ENCODE assay signal across 19 mouse cellular contexts in genomic region chrX:139435202-139435601, GRCm38 (mm10). TPM values are rescaled to one million over a fixed set of nuclear protein-coding genes. Genes with fewer than 3 reads are reported as not detected.
DNase-seq lines count a peak whose midpoint lies in the region; TF ChIP-seq lines count a peak whose summit lies in the region.
"Had no signal": no experiment of that assay in that cellular context is flagged by ENCODE, and none has a peak within 500 bp of the region (broad histone marks: within the 10 kb centered on the region; RNA-seq: fewer than 3 reads in every experiment).

No protein-coding gene starts in this region.

- H3K27me3 ChIP-seq in MEL (ENCODE audit: control insufficient read depth in 1 of 2, insufficient read depth in 2 of 2, low read length in 2 of 2), result no peaks in the 10 kb centered on the region
- H3K27me3 ChIP-seq: CH12.LX had no signal

- no peak for TF ChIP-seq RAD21 in MEL (IDR thresholded peaks at IDR 0.05; ENCODE audit: low read depth, low read length)

- TF ChIP-seq CTCF in MEL (IDR thresholded peaks at IDR 0.05 in 2 of 3, conservative IDR thresholded peaks at IDR 0.05 in 1 of 3; ENCODE audit: control insufficient read depth in 1 of 3, insufficient read depth in 1 of 3, low read depth in 2 of 3, low read length in 3 of 3, poor library complexity in 1 of 3, severe bottlenecking in 1 of 3), result no peak

- H3K36me3 ChIP-seq in MEL (ENCODE audit: control insufficient read depth in 1 of 2, insufficient read depth in 2 of 2, low read length in 2 of 2), result peaks cover 0 to 4% of the 10 kb centered on the region in 2 experiments; a peak in 2 of 4 replicates
- H3K36me3 ChIP-seq: G1E had no signal

- no peak for TF ChIP-seq POLR2A in MEL (IDR thresholded peaks at IDR 0.05; ENCODE audit: control insufficient read depth in 1 of 2, insufficient read depth in 1 of 2, low read depth in 1 of 2, low read length in 2 of 2, poor library complexity in 1 of 2)

- DNase-seq in MEL (ENCODE audit: low read depth, low spot score), result peak; percentile 31
- no peak for DNase-seq in spleen, adult 18-20 months
- DNase-seq: adrenal gland, adult 2 months; adrenal gland, adult 8-10 months; adrenal gland, postnatal 10 days; adrenal gland, postnatal 14 days; adrenal gland, postnatal 25 days; adrenal gland, postnatal 36 days; B cell, adult 2 months; cerebellum, adult 11 months; cerebellum, adult 11-12 months; cerebellum, adult 18-20 months; cerebellum, adult 2 months; cerebellum, adult 8-10 months had no signal

- H3K27ac ChIP-seq in MEL (ENCODE audit: control insufficient read depth, low read depth, low read length), result no peak overlapping the region

- H3K4me3 ChIP-seq in MEL (ENCODE audit: control insufficient read depth in 1 of 2, insufficient read depth in 1 of 2, low read depth in 2 of 2, low read length in 2 of 2), result no peak overlapping the region

- no peaks in the 10 kb centered on the region for H3K9me3 ChIP-seq in MEL (replicated peaks; ENCODE audit: insufficient read depth, low read length)
- H3K9me3 ChIP-seq: G1E had no signal

- 0 out of 4 replicates have a peak, but pooled peaks cover 0 to 3% of the 10 kb centered on the region in 2 experiments for H3K4me1 ChIP-seq in MEL (ENCODE audit: control insufficient read depth in 1 of 2, insufficient read depth in 2 of 2, low read length in 2 of 2)

- peak in 1 of 2 experiments; percentile 50; a peak in 2 of 4 replicates for TF ChIP-seq EP300 in MEL (IDR thresholded peaks at IDR 0.05; ENCODE audit: low read depth in 1 of 2, low read length in 2 of 2)

- no peaks in the 10 kb centered on the region for H3K79me2 ChIP-seq in MEL (ENCODE audit: control insufficient read depth, insufficient read depth, low read length, poor library complexity)

- H3K9ac ChIP-seq in MEL (ENCODE audit: control insufficient read depth, low read depth, low read length, poor library complexity, severe bottlenecking), result no peak overlapping the region

TF ChIP-seq in MEL, 35 proteins besides CTCF, POLR2A, EP300 and RAD21:
- TF ChIP-seq MAX (IDR thresholded peaks at IDR 0.05; ENCODE audit: low read length), result peak; percentile 74
- peak; percentile 56; the same call in 1 of the 2 replicates for TF ChIP-seq USF1 (IDR thresholded peaks at IDR 0.05; ENCODE audit: low read depth, low read length)
- TF ChIP-seq GATA1 (IDR thresholded peaks at IDR 0.05; ENCODE audit: low read depth, low read length), result 0 out of 2 replicates have a peak, but pooled peaks have one; percentile 25
- TF ChIP-seq MYC (IDR thresholded peaks at IDR 0.05; ENCODE audit: low read depth, low read length), result peak; percentile 80
- TF ChIP-seq SIN3A (IDR thresholded peaks at IDR 0.05; ENCODE audit: low read length), result no peak
- TF ChIP-seq ETS1 (IDR thresholded peaks at IDR 0.05; ENCODE audit: low read depth, low read length), result no peak

RNA-seq across cellular contexts. Expression of gene D330045A20Rik, which starts 45.0 kb away (rescaled TPM):
- total RNA-seq in MEL (2012; rRNA removed), result 2.7 and 3.2 TPM in 2 replicates
- 1 to 10 TPM in 1 of 2 experiments, not detected in 1; 3.1 TPM for polyA plus RNA-seq in MEL (2012; ENCODE audit: insufficient read depth in 1 of 2, insufficient read length in 2 of 2, low read depth in 1 of 2, low replicate concordance in 2 of 2, missing spikeins in 1 of 2)
- total RNA-seq: CH12.LX had no signal
- polyA plus RNA-seq: activated CD4-positive, CD25-positive, alpha-beta regulatory T cell, adult 4 months; adrenal gland, adult 2 months; CD4-positive, CD25-positive, alpha-beta regulatory T cell, adult 4 months; Patski had no signal
